Mouse (Mus musculus) midbrain, embryonic 11.5 days (tissue): Measurements from ENCODE around the gene Rraga. TPM values are rescaled to one million over a fixed set of nuclear protein-coding genes. Genes with fewer than 3 reads are reported as not detected.

ENCODE experiments used
- ATAC-seq: fragments of 200-750 bp; cut with Nextera tagmentation; 2 replicates; pipeline ENCODE4 v1.8.0; 2017; ENCODE audit warnings: moderate TSS enrichment, moderate library complexity; ENCODE audit not compliant: low FRiP score
- DNase-seq: peaks from one replicate; pipeline ENCODE4 v3.0.0; 2015; ENCODE audit warnings: low spot score; ENCODE audit errors: missing footprints
- H3K27ac ChIP-seq: fragments of 300-500 bp; sonication (generic); 2 replicates; pipeline ENCODE4 v1.5.1; 2014; ENCODE audit warnings: low read depth, low read length
- H3K27me3 ChIP-seq: fragments of 300-500 bp; sonication (generic); 2 replicates; pipeline ENCODE4 v1.6.1; 2014; ENCODE audit warnings: mild to moderate bottlenecking, low read length, moderate library complexity, mixed read lengths; ENCODE audit not compliant: control insufficient read depth, insufficient read depth
- H3K36me3 ChIP-seq: fragments of 300-500 bp; sonication (generic); 2 replicates; pipeline ENCODE4 v1.6.1; 2014; ENCODE audit warnings: mild to moderate bottlenecking, low read length, moderate library complexity, mixed read lengths; ENCODE audit not compliant: control insufficient read depth, insufficient read depth
- H3K4me1 ChIP-seq: fragments of 300-500 bp; sonication (generic); 2 replicates; pipeline ENCODE4 v1.6.1; 2014; ENCODE audit warnings: low read length; ENCODE audit not compliant: control insufficient read depth, insufficient read depth
- H3K4me2 ChIP-seq: fragments of 300-500 bp; sonication (generic); 2 replicates; pipeline ENCODE4 v1.6.1; 2014; ENCODE audit warnings: mild to moderate bottlenecking, moderate library complexity
- H3K4me3 ChIP-seq: fragments of 300-500 bp; sonication (generic); 2 replicates; pipeline ENCODE4 v1.5.1; 2014; ENCODE audit warnings: low read depth, low read length
- H3K9ac ChIP-seq: fragments of 300-500 bp; sonication (generic); 2 replicates; pipeline ENCODE4 v1.6.1; 2014; ENCODE audit warnings: low read length
- H3K9me3 ChIP-seq: fragments of 300-500 bp; sonication (generic); 2 replicates; pipeline ENCODE4 v1.6.1; 2016; ENCODE audit warnings: low read length; ENCODE audit not compliant: control insufficient read depth
- WGBS: fragments of 180-500 bp; shearing (Covaris S2); extraction: QIAGEN DNeasy Blood & Tissue Kit; methylation state at CpG from one replicate; pipeline ENCODE4 v1.1.7; 2014; 5-methylcytosine and 5-hydroxymethylcytosine counted together
- polyA plus RNA-seq: library from polyadenylated mRNA; unstranded; fragments of >200 nt; fragmentation: Nextera tagmentation; extraction: Ambion mirVana; gene quantifications from 2 replicates; pipeline ENCODE4 v1.2.1, GENCODE M21; 2014

The Rraga gene
- polyA plus RNA-seq, 1 experiment from 2014 or later: 129 TPM

GRCm38 (mm10) chr4:86543999-86544398 is 31.5 kb upstream of the Rraga start:
- DNase-seq: peak; percentile 73
- Histone ChIP-seq H3K4me2 (no peak overlapping the region), H3K27ac (no peak overlapping the region), H3K4me3 (no peak overlapping the region), H3K9me3 (no peaks in the 10 kb centered on the region), H3K4me1 (no peaks in the 10 kb centered on the region), H3K27me3 (no peaks in the 10 kb centered on the region), H3K36me3 (no peaks in the 10 kb centered on the region), H3K9ac (no peak overlapping the region)
- ATAC-seq: no peak
- 81% methylated on average over 3 of the region's 3 CpGs for WGBS

DNA sequence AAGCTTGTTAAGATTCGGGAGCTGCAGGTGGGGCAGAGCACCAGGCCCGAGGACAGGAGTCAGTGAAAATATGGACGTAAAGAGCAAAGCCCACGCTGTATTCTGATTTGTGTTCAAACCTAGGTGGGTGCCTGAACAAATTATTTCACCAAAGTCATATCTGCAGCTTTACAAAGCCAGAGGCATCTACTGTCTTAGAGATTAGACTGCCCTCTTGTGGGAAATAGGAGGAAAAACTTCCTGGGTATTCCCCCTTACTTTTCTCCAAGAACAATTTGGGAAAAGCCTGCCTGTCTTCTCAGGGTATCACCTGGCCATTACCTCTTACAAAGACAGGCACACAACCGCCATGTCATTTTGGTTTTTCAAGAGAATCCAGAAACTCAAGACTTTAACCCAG is 29.9 kb upstream of the Rraga start:
- Histone ChIP-seq H3K4me3 (no peak overlapping the region), H3K9ac (no peak overlapping the region), H3K4me2 (no peak overlapping the region), H3K36me3 (no peaks in the 10 kb centered on the region), H3K4me1 (no peaks in the 10 kb centered on the region), H3K27ac (no peak overlapping the region), H3K27me3 (no peaks in the 10 kb centered on the region), H3K9me3 (no peaks in the 10 kb centered on the region)
- WGBS: 69% methylated on average over 5 of the region's 5 CpGs
- ATAC-seq (no peak), DNase-seq (peak; percentile 84)

GRCm38 (mm10) chr4:86548332-86548731 is 27.1 kb upstream of the Rraga start:
- Histone ChIP-seq H3K27ac (no peak overlapping the region), H3K36me3 (no peaks in the 10 kb centered on the region), H3K9me3 (no peaks in the 10 kb centered on the region), H3K4me1 (no peaks in the 10 kb centered on the region), H3K4me2 (no peak overlapping the region), H3K27me3 (no peaks in the 10 kb centered on the region), H3K4me3 (no peak overlapping the region), H3K9ac (no peak overlapping the region)
- DNase-seq (peak; percentile 14), ATAC-seq (no peak)
- 84% methylated on average over 9 of the region's 9 CpGs for WGBS

GRCm38 (mm10) chr4:86555035-86555707 is 20.3 kb upstream of the Rraga start:
- no peaks in the 10 kb centered on the region for H3K9me3 ChIP-seq
- H3K27me3 ChIP-seq: no peaks in the 10 kb centered on the region
- ATAC-seq (peak; percentile 72), DNase-seq (peak; percentile 83)
- no peak overlapping the region for H3K4me2 ChIP-seq
- H3K36me3 ChIP-seq: no peaks in the 10 kb centered on the region
- 30% methylated on average over 6 of the region's 6 CpGs for WGBS
- no peak overlapping the region for H3K9ac ChIP-seq
- H3K4me3 ChIP-seq: no peak overlapping the region
- H3K4me1 ChIP-seq: no peaks in the 10 kb centered on the region
- H3K27ac ChIP-seq: no peak overlapping the region

DNA sequence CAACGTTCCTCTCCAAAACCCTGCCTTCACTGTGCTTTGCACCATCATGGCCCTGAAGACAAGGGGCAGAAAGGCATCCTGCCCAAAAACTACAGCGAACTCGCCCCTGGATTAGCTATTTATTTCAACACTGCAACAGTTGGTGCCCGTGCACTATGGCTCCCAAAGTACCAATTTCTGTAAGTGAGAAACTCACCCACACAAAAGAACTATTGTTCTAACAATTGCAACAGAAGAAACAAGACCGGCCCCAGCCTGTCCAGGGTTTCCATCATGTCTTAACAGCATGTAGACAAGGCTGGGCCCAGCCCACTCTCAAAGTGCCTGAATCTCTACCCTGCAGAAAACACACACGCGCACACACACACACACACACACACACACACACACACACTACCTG is 18.1 kb upstream of the Rraga start:
- peak; percentile 28 for DNase-seq
- H3K4me3 ChIP-seq: no peak overlapping the region
- ATAC-seq: no peak
- no peak overlapping the region for H3K4me2 ChIP-seq
- 71% methylated on average over 7 of the region's 7 CpGs for WGBS
- no peaks in the 10 kb centered on the region for H3K4me1 ChIP-seq
- H3K9me3 ChIP-seq: no peaks in the 10 kb centered on the region
- H3K27ac ChIP-seq: no peak overlapping the region
- no peaks in the 10 kb centered on the region for H3K36me3 ChIP-seq
- H3K9ac ChIP-seq: no peak overlapping the region
- no peaks in the 10 kb centered on the region for H3K27me3 ChIP-seq

GRCm38 (mm10) chr4:86558228-86558627 is 17.2 kb upstream of the Rraga start, which contains the start of gene Saxo1:
Saxo1 (minus strand) TSS chr4:86558328.
- Histone ChIP-seq H3K4me3 (no peak within 1 kb of the TSS), H3K9ac (no peak within 1 kb of the TSS), H3K9me3 (no peaks in the 10 kb centered on the region), H3K27me3 (no peaks in the 10 kb centered on the region), H3K4me1 (no peaks in the 10 kb centered on the region), H3K36me3 (no peaks in the 10 kb centered on the region), H3K27ac (no peak within 1 kb of the TSS), H3K4me2 (no peak within 1 kb of the TSS)
- ATAC-seq (no peak), DNase-seq (peak; percentile 26)
- WGBS: 92% methylated on average over 7 of the region's 7 CpGs

DNA sequence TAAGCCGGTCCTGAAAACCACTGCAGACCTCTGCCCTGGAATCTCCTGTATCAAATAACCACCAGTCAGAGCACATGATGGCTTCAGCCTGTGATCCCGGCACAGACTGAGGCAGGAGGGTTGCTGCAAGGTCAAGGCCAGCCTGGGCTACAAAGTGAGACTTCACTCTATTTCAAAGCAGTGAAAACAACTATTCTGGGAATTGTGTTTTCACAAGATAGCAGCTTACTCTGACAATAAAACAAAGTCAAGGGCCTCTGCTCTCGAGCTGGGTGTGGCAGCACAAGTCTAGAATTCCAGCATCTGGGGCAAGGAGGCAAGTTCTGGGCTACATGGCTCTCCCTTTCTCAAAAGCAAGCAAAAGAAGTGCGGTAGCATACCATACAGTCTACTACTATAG is 16.5 kb upstream of the Rraga start:
- no peaks in the 10 kb centered on the region for H3K27me3 ChIP-seq
- no peak overlapping the region for H3K4me2 ChIP-seq
- no peak overlapping the region for H3K9ac ChIP-seq
- H3K4me1 ChIP-seq: no peaks in the 10 kb centered on the region
- 72% methylated on average over 4 of the region's 4 CpGs for WGBS
- DNase-seq (peak; percentile 73), ATAC-seq (no peak)
- no peaks in the 10 kb centered on the region for H3K36me3 ChIP-seq
- no peaks in the 10 kb centered on the region for H3K9me3 ChIP-seq
- H3K4me3 ChIP-seq: no peak overlapping the region
- no peak overlapping the region for H3K27ac ChIP-seq

- Histone ChIP-seq H3K9me3 (no peaks in the 10 kb centered on the region), H3K27me3 (no peaks in the 10 kb centered on the region), H3K9ac (no peak overlapping the region), H3K36me3 (no peaks in the 10 kb centered on the region), H3K4me2 (no peak overlapping the region), H3K4me3 (no peak overlapping the region), H3K4me1 (no peaks in the 10 kb centered on the region), H3K27ac (no peak overlapping the region)
- no peak for ATAC-seq
- WGBS: 94% methylated on average over 3 of the region's 3 CpGs
- DNase-seq: no peak
Observed at GRCm38 (mm10) chr4:86561061-86561460, 14.4 kb upstream of the Rraga start.

GRCm38 (mm10) chr4:86574939-86575282 is 557 bp upstream of the Rraga start:
- no peaks in the 10 kb centered on the region for H3K9me3 ChIP-seq
- H3K36me3 ChIP-seq: no peaks in the 10 kb centered on the region
- WGBS: 19% methylated on average over 6 of the region's 6 CpGs
- H3K4me1 ChIP-seq: peaks cover 12% of the 10 kb centered on the region
- H3K27ac ChIP-seq: peak overlapping the region; percentile 93
- H3K27me3 ChIP-seq: no peaks in the 10 kb centered on the region
- H3K9ac ChIP-seq: peak overlapping the region; percentile 95
- ATAC-seq (peak; percentile 38), DNase-seq (no peak)
- H3K4me2 ChIP-seq: peak overlapping the region; percentile 86
- peak overlapping the region; percentile 85 for H3K4me3 ChIP-seq
